ENCODE assay signal across 9 mouse cellular contexts in genomic region chr5:24424004-24424781, GRCm38 (mm10). TPM values are rescaled to one million over a fixed set of nuclear protein-coding genes. Genes with fewer than 3 reads are reported as not detected.
A peak's percentile ranks its signal among the peaks of the same experiment; 100 is the strongest.
DNase-seq lines count a peak whose midpoint lies in the region; ATAC-seq lines count a peak whose summit lies in the region.
"Had no signal": no experiment of that assay in that cellular context is flagged by ENCODE, and none has a peak within 500 bp of the region (broad histone marks: within the 10 kb centered on the region; RNA-seq: fewer than 3 reads in every experiment).

No protein-coding gene starts in this region.

- H3K9me3 ChIP-seq in forebrain, embryonic 16.5 days (ENCODE audit: control insufficient read depth, low read length): no peaks in the 10 kb centered on the region
- H3K9me3 ChIP-seq in liver, embryonic 12.5 days (replicated peaks): no peaks in the 10 kb centered on the region

- H3K36me3 ChIP-seq in forebrain, embryonic 16.5 days (ENCODE audit: control insufficient read depth, insufficient read depth): peaks cover 7% of the 10 kb centered on the region
- peaks cover 9% of the 10 kb centered on the region for H3K36me3 ChIP-seq in liver, embryonic 12.5 days

- ATAC-seq in forebrain, embryonic 16.5 days: no peak
- no peak for ATAC-seq in liver, embryonic 12.5 days

- WGBS in forebrain, embryonic 16.5 days: 9% methylated on average over 21 of the region's 21 CpGs
- WGBS in liver, embryonic 12.5 days (ENCODE audit: insufficient replicate concordance): 14% methylated on average over 21 of the region's 21 CpGs

- peaks cover 47% of the 10 kb centered on the region for H3K4me1 ChIP-seq in forebrain, embryonic 16.5 days (replicated peaks; ENCODE audit: control insufficient read depth, insufficient read depth, low read length)
- H3K4me1 ChIP-seq in liver, embryonic 12.5 days: peaks cover 60% of the 10 kb centered on the region

- peak overlapping the region; percentile 69 for H3K4me3 ChIP-seq in forebrain, embryonic 16.5 days (replicated peaks; ENCODE audit: low read length)
- H3K4me3 ChIP-seq in liver, embryonic 12.5 days: peak overlapping the region; percentile 74

- H3K9ac ChIP-seq in forebrain, embryonic 16.5 days (replicated peaks; ENCODE audit: low read depth, low read length): peak overlapping the region; percentile 75
- H3K9ac ChIP-seq in liver, embryonic 12.5 days: peak overlapping the region; percentile 89

- peak; percentile 66 for DNase-seq in cerebellum, adult 11 months
- DNase-seq in cerebellum, adult 18-20 months: no peak
- DNase-seq in ovary, adult 18-20 months (ENCODE audit: low spot score): peak; percentile 24
- DNase-seq in ovary, postnatal 10 days (ENCODE audit: low spot score): no peak
- peak; percentile 22 to 43 for DNase-seq in spleen, postnatal 36 days (ENCODE audit: low spot score in 2 of 2)
- DNase-seq in gastrocnemius, postnatal 10 days: no peak

- H3K4me2 ChIP-seq in forebrain, embryonic 16.5 days (ENCODE audit: low read length): peak overlapping the region; percentile 96
- H3K4me2 ChIP-seq in liver, embryonic 12.5 days: peak overlapping the region; percentile 95

- peak overlapping the region; percentile 94 for H3K27ac ChIP-seq in forebrain, embryonic 16.5 days (ENCODE audit: low read length)
- H3K27ac ChIP-seq in liver, embryonic 12.5 days: peak overlapping the region; percentile 95

- no peaks in the 10 kb centered on the region for H3K27me3 ChIP-seq in forebrain, embryonic 16.5 days (replicated peaks; ENCODE audit: control insufficient read depth, insufficient read depth, low read length)
- H3K27me3 ChIP-seq in liver, embryonic 12.5 days (replicated peaks): no peaks in the 10 kb centered on the region; the same call in 1 of the 2 replicates

RNA-seq across cellular contexts. Expression of gene Slc4a2, which starts 0.6 kb away (rescaled TPM):
- polyA plus RNA-seq in forebrain, embryonic 16.5 days (2015; fragmentation: Nextera tagmentation; extraction: Ambion mirVana): 19.1 and 23.9 TPM in 2 replicates
- polyA plus RNA-seq in liver, embryonic 12.5 days (2016; fragmentation: Nextera tagmentation; extraction: Ambion mirVana): 16.2 and 16.6 TPM in 2 replicates
- 10 to 100 TPM; 26.2 to 39.8 TPM for total RNA-seq in gastrocnemius, postnatal 10 days (2021)

RNA-seq across cellular contexts. Expression of gene Cdk5, which starts 0.9 kb away (rescaled TPM):
- polyA plus RNA-seq in forebrain, embryonic 16.5 days (2015; fragmentation: Nextera tagmentation; extraction: Ambion mirVana): 106 and 127 TPM in 2 replicates
- 13.0 and 14.1 TPM in 2 replicates for polyA plus RNA-seq in liver, embryonic 12.5 days (2016; fragmentation: Nextera tagmentation; extraction: Ambion mirVana)
- total RNA-seq in gastrocnemius, postnatal 10 days (2021): 10 to 100 TPM; 15.5 to 17.5 TPM

RNA-seq across cellular contexts. Expression of gene Asic3, which starts 11.0 kb away (rescaled TPM):
- polyA plus RNA-seq in forebrain, embryonic 16.5 days (2015; fragmentation: Nextera tagmentation; extraction: Ambion mirVana): 0.14 and 0.36 TPM in 2 replicates
- polyA plus RNA-seq in liver, embryonic 12.5 days (2016; fragmentation: Nextera tagmentation; extraction: Ambion mirVana): not detected in 2 replicates
- total RNA-seq in gastrocnemius, postnatal 10 days (2021): under 1 TPM; 0.12 to 0.36 TPM
- total RNA-seq: hematopoietic stem cell, adult 5-6 weeks had no signal

RNA-seq across cellular contexts. Expression of gene Fastk, which starts 20.9 kb away (rescaled TPM):
- 92.2 and 96.3 TPM in 2 replicates for polyA plus RNA-seq in forebrain, embryonic 16.5 days (2015; fragmentation: Nextera tagmentation; extraction: Ambion mirVana)
- polyA plus RNA-seq in liver, embryonic 12.5 days (2016; fragmentation: Nextera tagmentation; extraction: Ambion mirVana): 72.4 and 78.0 TPM in 2 replicates
- total RNA-seq in gastrocnemius, postnatal 10 days (2021): 100 to 1,000 TPM; 124 to 142 TPM

RNA-seq across cellular contexts. Expression of gene Tmub1, which starts 23.5 kb away (rescaled TPM):
- polyA plus RNA-seq in forebrain, embryonic 16.5 days (2015; fragmentation: Nextera tagmentation; extraction: Ambion mirVana): 37.3 and 45.4 TPM in 2 replicates
- 6.7 and 7.2 TPM in 2 replicates for polyA plus RNA-seq in liver, embryonic 12.5 days (2016; fragmentation: Nextera tagmentation; extraction: Ambion mirVana)
- 1 to 10 TPM; 9.0 to 9.9 TPM for total RNA-seq in gastrocnemius, postnatal 10 days (2021)

Comparison
In these comparisons a context has a peak if more than half of its experiments do, and no peak if none do; other contexts are left out.
1. DNase-seq: peak in cerebellum, adult 11 months (single experiment), ovary, adult 18-20 months (single experiment) and spleen, postnatal 36 days (2 of 2); none in cerebellum, adult 18-20 months (0 of 2), ovary, postnatal 10 days (single experiment) and gastrocnemius, postnatal 10 days (single experiment).